Mouse (Mus musculus) forebrain, embryonic 12.5 days (tissue): ENCODE measurements at regions not wholly inside any gene's neighbourhood (a gene's known extent, or its start where the extent isn't known, plus 50 kb on each side); places are given as distances from the start of the nearest gene placed in this dataset.

Experiments used
- ATAC-seq: fragments of 200-750 bp; cut with Nextera tagmentation; 2 replicates; pipeline ENCODE4 v1.8.0; 2017; ENCODE audit warnings: moderate TSS enrichment; ENCODE audit not compliant: low FRiP score
- H3K27ac ChIP-seq: fragments of 300-500 bp; sonication (generic); 2 replicates; pipeline ENCODE4 v1.5.1; 2016; ENCODE audit warnings: mild to moderate bottlenecking
- H3K27me3 ChIP-seq: fragments of 300-500 bp; sonication (generic); 2 replicates; pipeline ENCODE4 v1.6.1; 2016; ENCODE audit warnings: mild to moderate bottlenecking
- H3K36me3 ChIP-seq: fragments of 300-500 bp; sonication (generic); replicated peaks from 2 replicates; pipeline ENCODE4 v1.6.1; 2016; ENCODE audit warnings: mild to moderate bottlenecking
- H3K4me1 ChIP-seq: fragments of 300-500 bp; sonication (generic); 2 replicates; pipeline ENCODE4 v1.6.1; 2016
- H3K4me2 ChIP-seq: fragments of 300-500 bp; sonication (generic); 2 replicates; pipeline ENCODE4 v1.6.1; 2016; ENCODE audit warnings: mild to moderate bottlenecking, moderate library complexity
- H3K4me3 ChIP-seq: fragments of 300-500 bp; sonication (generic); replicated peaks from 2 replicates; pipeline ENCODE4 v1.5.1; 2016; ENCODE audit warnings: mild to moderate bottlenecking
- H3K9ac ChIP-seq: fragments of 300-500 bp; sonication (generic); 2 replicates; pipeline ENCODE4 v1.6.1; 2016; ENCODE audit warnings: mild to moderate bottlenecking
- H3K9me3 ChIP-seq: fragments of 300-500 bp; sonication (generic); 2 replicates; pipeline ENCODE4 v1.6.1; 2016
- WGBS: fragments of 180-500 bp; shearing (Covaris S2); methylation state at CpG from one replicate; pipeline ENCODE4 v1.1.7; 2016; 5-methylcytosine and 5-hydroxymethylcytosine counted together

DNA sequence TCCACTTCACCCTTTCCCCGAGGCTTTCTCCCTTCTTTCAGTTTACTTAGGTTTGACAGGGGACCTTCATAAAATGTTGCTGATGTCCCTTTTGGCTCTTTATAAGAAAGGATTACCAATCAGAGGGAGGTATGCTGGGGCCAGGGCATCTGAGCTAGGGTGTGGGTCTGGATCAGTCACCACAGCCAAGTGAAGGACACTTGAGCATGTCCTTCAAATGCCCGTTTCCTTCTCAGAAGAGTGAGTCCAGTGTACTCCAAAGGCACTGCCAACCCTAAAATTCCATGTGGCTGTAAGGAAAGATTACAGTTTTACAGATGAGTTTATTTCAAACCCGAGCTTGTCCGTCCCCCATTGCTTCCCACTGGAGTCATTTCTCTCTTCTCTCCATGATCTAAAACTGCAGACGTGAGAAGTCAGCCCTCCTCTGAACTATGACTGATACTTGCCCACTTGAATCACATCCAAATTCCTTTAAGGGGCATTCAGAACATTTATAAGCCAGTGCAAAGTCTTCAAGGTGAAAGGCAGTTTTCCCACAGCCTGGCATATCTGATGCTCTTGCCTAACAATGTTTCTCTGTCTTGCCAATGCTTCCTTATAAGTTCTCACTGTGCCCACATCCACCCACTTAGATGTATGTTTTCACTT, 321.8 kb upstream of the Fam241a start:
- Histone ChIP-seq H3K4me2 (no peak overlapping the region), H3K4me3 (no peak overlapping the region), H3K27me3 (no peaks in the 10 kb centered on the region), H3K27ac (no peak overlapping the region), H3K4me1 (peaks cover 6% of the 10 kb centered on the region; the same call in 1 of the 2 replicates), H3K9ac (no peak overlapping the region), H3K36me3 (no peaks in the 10 kb centered on the region), H3K9me3 (no peaks in the 10 kb centered on the region)
- ATAC-seq: no peak
- WGBS: 91% methylated on average over 5 of the region's 5 CpGs

DNA sequence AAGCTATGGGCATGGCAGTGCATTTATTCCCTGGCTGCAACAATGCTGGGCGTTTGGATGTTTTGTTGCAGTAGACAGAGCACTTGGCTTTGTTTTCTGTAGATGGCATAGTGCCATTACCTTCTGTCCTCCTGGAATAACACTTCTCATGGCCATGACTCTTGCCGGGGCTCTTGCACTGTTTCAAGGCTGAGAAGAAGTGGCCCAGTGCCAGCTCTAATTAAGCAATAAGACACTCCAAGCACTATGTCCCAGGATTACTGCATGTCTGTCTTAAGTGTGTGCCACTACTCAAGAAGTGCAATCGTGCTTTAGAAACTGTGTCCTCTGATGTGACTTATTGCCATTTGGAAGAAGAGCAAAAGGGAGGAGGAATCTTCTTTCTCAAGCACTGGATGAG, 316.1 kb upstream of the Fam241a start:
- peak; percentile 17; the same call in 1 of the 2 replicates for ATAC-seq
- 64% methylated on average over 3 of the region's 3 CpGs for WGBS
- H3K4me2 ChIP-seq: no peak overlapping the region

DNA sequence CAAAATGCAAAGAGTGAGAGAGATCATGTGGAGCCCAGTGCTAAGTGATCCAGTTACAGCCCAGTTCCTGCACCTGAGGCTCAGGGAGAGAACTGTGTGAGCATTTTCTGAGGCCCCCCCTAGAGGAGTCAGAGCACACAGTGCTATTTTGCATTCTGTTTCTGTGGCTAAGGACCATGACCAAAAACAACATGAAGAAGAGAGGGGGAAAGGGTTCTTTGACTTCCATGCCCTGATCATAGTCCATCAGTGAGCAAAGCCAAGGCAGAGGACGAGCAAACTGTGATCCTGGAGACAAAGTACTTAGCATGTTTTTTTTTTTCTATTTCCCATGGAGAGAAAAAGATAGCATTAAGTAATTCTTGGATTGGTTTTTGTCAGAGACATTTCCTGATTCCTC, 314.5 kb upstream of the Fam241a start:
- no peak for ATAC-seq
- Histone ChIP-seq H3K36me3 (no peaks in the 10 kb centered on the region), H3K27ac (no peak overlapping the region), H3K9ac (no peak overlapping the region), H3K4me2 (no peak overlapping the region), H3K4me3 (no peak overlapping the region), H3K27me3 (no peaks in the 10 kb centered on the region), H3K4me1 (peaks cover 4% of the 10 kb centered on the region; the same call in 1 of the 2 replicates), H3K9me3 (no peaks in the 10 kb centered on the region)
- WGBS: 59% methylated on average over 1 of the region's 1 CpGs

More for the DNA sequence above, 316.1 kb upstream of the Fam241a start:
- Histone ChIP-seq H3K9me3 (no peaks in the 10 kb centered on the region), H3K4me1 (no peaks in the 10 kb centered on the region), H3K4me3 (no peak overlapping the region), H3K27ac (no peak overlapping the region), H3K9ac (no peak overlapping the region), H3K36me3 (no peaks in the 10 kb centered on the region), H3K27me3 (no peaks in the 10 kb centered on the region)

DNA sequence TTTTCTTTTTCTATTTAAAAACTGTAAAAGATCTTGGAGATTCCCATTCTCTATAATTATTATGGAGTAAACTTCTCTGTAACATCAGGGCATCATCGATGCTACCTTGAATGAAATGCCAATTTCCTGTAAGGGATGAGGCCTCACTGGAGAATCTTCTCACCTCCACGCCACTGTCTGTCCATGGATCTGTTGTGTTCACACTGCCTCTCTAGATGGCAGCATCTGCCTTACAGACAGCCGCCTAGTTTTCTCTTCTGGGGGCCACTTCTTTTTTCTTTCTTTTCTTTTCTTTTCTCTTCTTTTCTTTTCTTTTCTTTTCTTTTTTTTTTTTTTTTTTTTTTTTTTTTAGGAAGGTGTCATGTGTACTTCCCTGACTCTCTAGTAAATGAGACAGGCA, 310.8 kb upstream of the Fam241a start:
- Histone ChIP-seq H3K36me3 (no peaks in the 10 kb centered on the region), H3K9ac (no peak overlapping the region), H3K27ac (no peak overlapping the region), H3K4me2 (no peak overlapping the region), H3K4me3 (no peak overlapping the region), H3K27me3 (no peaks in the 10 kb centered on the region), H3K4me1 (peaks cover 4% of the 10 kb centered on the region; the same call in 1 of the 2 replicates), H3K9me3 (no peaks in the 10 kb centered on the region)
- ATAC-seq: no peak
- WGBS: 49% methylated on average over 3 of the region's 3 CpGs

DNA sequence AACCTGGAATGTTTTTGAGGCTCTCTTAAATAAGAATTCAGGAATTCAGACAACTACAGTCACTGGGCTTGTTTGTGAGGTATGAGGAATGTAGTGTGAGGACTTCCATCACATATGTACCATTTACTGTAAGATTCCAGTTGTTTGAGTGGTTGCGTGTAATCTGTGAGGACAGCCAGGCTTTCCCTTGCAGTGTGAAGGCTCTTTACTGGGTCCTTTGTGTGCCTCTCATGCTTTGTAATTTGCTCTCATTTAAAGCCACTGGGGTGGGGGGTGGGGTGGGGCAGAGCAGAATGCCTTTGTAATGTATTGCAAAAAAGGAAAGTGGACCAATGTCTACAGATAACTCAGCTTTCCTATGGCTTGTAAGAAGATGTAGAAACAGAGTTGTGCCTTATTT, 310.4 kb upstream of the Fam241a start:
- Histone ChIP-seq H3K9ac (no peak overlapping the region), H3K27ac (no peak overlapping the region), H3K9me3 (no peaks in the 10 kb centered on the region), H3K36me3 (no peaks in the 10 kb centered on the region), H3K4me2 (no peak overlapping the region), H3K27me3 (no peaks in the 10 kb centered on the region), H3K4me3 (no peak overlapping the region), H3K4me1 (peaks cover 4% of the 10 kb centered on the region; the same call in 1 of the 2 replicates)
- ATAC-seq: no peak
- WGBS: 19% methylated on average over 1 of the region's 1 CpGs

DNA sequence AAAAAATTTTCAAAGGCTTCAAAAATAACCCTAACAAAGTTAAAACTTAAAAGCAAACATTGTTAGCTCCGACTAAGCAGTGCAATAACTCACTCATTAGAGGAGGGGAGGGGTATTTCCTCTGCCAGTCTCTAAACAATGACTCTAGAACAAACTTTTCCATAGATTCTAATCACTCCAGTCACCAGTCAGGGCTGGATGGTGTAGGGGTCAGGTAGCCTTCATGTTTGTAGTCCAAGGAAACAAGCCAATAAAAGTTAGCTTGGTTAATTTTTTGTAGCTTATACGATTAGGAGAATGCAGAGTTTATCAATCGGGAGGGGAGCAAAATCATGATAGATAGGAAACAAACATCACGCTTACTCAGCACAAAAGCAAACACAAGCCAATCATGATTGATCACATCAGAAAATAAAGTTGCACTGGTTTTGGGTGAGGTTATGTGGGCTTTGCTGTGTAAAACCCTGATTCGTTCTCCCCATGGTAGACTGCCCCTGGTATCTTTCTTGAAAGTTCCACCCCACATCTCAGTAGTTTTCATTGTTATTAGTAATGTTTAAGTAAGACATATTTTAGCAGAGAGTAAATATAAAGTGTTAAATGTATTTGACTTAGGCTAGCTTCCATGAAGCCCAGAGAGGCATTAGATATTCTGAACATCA, 304.6 kb upstream of the Fam241a start:
- ATAC-seq: no peak
- Histone ChIP-seq H3K27me3 (no peaks in the 10 kb centered on the region), H3K27ac (no peak overlapping the region), H3K4me2 (no peak overlapping the region), H3K4me1 (no peaks in the 10 kb centered on the region), H3K9ac (no peak overlapping the region), H3K4me3 (no peak overlapping the region), H3K9me3 (no peaks in the 10 kb centered on the region), H3K36me3 (no peaks in the 10 kb centered on the region)
- WGBS: 90% methylated on average over 5 of the region's 5 CpGs

DNA sequence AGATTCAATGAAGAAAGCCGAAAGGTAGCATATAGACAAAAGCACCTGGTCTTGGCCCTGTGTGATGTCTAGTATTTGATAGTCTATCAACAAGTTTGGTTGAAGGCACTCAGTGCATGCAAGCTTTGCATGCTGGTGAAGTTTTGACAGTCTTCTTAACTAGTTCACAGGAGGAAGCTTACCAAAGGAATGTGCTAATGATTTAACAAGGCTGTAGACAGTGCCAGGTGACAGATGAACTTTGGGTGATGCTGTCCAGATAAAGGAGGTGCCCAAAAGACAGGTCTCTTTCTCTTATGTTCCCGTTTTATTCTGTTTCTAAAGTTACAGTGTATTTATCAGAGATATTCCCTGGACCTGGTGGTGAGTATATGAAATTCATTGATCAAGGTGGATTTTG, 303.3 kb upstream of the Fam241a start:
- Histone ChIP-seq H3K36me3 (no peaks in the 10 kb centered on the region), H3K27me3 (no peaks in the 10 kb centered on the region), H3K9me3 (no peaks in the 10 kb centered on the region), H3K4me2 (no peak overlapping the region), H3K4me1 (no peaks in the 10 kb centered on the region), H3K9ac (no peak overlapping the region), H3K27ac (no peak overlapping the region), H3K4me3 (no peak overlapping the region)
- 96% methylated on average over 2 of the region's 2 CpGs for WGBS
- ATAC-seq: no peak

DNA sequence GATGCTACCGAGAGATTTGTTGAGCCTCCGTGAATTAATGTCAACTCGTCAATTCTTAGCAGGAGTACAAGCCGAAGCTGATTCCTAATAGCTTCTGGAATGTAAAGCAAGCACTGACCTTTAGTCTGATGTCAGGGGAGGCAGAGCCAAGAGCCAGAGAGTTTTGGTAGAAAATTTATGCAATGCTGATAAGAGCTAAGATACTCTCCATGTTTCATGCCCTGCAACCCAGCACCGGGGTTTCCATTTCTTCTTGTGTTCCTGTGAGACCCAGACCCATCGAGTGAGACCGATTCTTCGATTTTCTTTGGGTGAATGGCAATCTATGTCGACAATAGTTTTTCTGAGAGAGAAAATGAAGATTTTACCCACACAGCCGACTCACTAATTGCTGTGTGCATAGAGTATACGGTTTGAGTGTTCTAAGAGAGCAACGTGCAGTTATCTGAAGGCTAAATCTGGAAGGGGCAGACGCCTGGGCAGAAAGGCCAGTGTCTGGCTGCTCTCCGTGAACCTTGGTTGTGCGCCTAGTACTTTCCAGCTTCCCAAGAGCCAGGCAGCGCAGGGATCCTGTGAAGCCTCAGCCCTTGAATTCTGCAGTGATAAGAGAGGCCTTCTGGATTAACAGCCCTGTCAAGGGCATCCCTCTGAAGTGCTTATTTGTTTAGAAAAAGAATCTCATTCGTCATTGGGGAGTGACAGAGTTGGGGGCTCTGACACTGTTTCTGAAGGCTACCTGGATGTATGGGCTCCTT, 296.1 kb upstream of the Fam241a start:
- Histone ChIP-seq H3K27me3 (no peaks in the 10 kb centered on the region), H3K36me3 (no peaks in the 10 kb centered on the region), H3K4me3 (no peak overlapping the region), H3K9me3 (no peaks in the 10 kb centered on the region), H3K4me2 (no peak overlapping the region), H3K4me1 (peaks cover 5% of the 10 kb centered on the region; the same call in 1 of the 2 replicates), H3K27ac (no peak overlapping the region), H3K9ac (no peak overlapping the region)
- no peak for ATAC-seq
- 68% methylated on average over 17 of the region's 17 CpGs for WGBS

DNA sequence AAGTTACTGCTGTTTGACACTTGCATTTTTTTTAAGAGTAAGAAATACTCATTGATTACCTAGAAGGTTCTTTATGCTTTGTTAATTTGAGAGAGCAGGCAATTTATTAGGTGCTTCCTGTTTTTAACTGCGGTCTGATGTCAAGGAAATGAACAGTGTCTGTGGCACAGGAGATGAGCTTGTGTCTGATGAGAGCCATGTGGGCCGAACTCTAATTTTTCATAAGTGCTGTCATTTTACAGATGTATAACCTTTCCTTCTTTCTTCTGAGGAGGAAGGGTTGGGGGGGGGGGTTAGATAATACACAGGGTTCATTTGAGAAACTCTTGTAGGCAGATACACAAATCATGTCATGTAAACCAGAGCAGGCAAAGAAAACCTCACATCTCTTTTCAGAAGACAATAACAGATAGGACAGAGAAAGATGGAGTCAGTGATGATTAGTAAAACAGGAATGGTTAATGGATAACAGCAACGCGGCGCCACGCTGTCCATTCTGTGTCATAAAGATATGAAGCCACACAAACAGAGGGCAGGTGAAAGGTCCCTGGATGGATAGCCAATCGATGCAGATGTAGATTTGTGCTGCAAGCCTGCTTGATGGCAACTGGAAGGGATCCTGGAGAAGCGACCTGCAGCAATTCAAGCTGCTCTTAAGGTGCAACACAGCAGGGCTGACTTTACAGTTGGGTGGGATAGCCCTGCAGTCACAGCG, 291.4 kb upstream of the Fam241a start:
- WGBS: 94% methylated on average over 9 of the region's 9 CpGs
- H3K4me3 ChIP-seq: no peak overlapping the region
- no peaks in the 10 kb centered on the region for H3K27me3 ChIP-seq
- no peak overlapping the region for H3K27ac ChIP-seq
- H3K4me1 ChIP-seq: peaks cover 5% of the 10 kb centered on the region; the same call in 1 of the 2 replicates
- no peaks in the 10 kb centered on the region for H3K36me3 ChIP-seq
- H3K4me2 ChIP-seq: no peak overlapping the region
- H3K9me3 ChIP-seq: no peaks in the 10 kb centered on the region
- ATAC-seq: no peak
- no peak overlapping the region for H3K9ac ChIP-seq

DNA sequence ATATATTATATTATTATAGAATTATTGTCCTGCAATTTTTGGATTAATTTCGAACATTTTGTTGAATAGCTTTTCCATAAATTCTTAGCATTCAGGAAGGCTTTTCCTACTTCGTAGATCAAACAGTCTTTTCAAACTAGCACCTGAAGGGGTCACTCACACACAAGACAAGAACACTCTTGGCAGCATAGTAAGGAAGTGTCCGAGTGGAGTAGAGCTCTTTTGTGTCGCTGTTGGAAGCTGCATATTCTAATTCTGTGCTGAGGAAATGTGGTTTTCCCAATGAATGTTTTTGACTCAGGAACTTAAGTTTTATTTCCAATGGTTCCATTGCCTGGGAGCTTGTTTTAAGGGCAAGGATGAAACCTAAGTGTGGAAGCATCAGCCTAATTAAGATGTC, 290.2 kb upstream of the Fam241a start:
- Histone ChIP-seq H3K4me3 (no peak overlapping the region), H3K27ac (no peak overlapping the region), H3K4me2 (no peak overlapping the region), H3K36me3 (no peaks in the 10 kb centered on the region), H3K27me3 (no peaks in the 10 kb centered on the region), H3K4me1 (no peaks in the 10 kb centered on the region), H3K9me3 (no peaks in the 10 kb centered on the region), H3K9ac (no peak overlapping the region)
- ATAC-seq: no peak
- 19% methylated on average over 4 of the region's 4 CpGs for WGBS

DNA sequence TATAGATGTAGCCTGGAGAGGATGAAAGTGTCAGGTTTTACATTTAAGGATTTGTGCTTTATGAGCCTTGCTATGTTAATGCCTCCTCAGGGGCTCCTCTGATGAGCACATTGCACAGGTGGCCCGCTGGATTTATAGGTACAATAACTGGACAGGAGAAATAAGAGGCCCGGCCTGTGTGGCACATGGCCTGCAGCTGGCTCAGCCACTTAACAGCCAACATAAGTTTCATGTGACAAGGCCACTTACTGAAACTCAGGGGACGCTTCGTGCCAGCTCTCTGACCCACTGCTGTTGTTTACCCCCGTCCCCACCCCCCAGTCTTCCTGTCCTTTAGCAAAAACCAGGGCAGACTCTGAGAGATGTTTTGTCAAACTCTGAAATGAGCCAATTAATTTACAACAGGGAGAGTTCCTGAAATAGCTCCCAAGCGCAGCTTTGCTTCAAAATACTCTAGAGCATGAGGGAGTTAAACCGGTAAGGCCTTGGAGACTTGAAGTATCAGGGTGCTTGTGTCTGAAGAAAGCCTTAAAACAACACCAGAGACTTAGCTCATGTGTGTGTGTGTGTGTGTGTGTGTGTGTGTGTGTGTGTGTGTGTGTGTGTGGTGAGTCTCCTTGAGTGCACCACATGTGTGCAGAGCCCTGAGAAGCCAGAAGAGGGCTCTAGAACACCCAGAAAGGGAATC, 285.2 kb upstream of the Fam241a start:
- H3K27ac ChIP-seq: no peak overlapping the region
- H3K4me2 ChIP-seq: no peak overlapping the region
- H3K36me3 ChIP-seq: no peaks in the 10 kb centered on the region
- no peak for ATAC-seq
- H3K9ac ChIP-seq: no peak overlapping the region
- H3K27me3 ChIP-seq: no peaks in the 10 kb centered on the region
- H3K4me1 ChIP-seq: no peaks in the 10 kb centered on the region
- H3K9me3 ChIP-seq: no peaks in the 10 kb centered on the region
- WGBS: 83% methylated on average over 7 of the region's 7 CpGs
- no peak overlapping the region for H3K4me3 ChIP-seq

DNA sequence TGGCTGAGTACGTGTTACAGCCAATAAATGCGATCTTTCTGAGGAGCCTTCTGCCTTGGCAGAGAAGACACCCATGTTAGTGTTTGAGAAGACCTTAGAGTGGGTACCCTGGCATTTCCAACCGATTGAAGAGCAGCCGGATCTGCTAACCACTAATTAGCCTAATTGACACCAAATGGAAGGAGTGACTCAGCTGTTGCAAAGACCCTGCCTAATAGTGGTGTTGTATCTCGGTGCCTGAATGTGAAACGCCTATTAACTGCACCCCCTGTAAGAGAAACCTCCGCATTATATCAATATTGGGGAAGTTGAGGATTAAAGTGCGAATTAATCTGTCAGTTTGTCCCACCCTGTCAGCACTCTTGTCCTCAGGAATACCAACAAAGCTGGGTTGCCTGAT, 253.1 kb upstream of the Fam241a start:
- H3K9ac ChIP-seq: no peak overlapping the region
- WGBS: 47% methylated on average over 8 of the region's 8 CpGs
- H3K9me3 ChIP-seq: no peaks in the 10 kb centered on the region
- no peaks in the 10 kb centered on the region for H3K27me3 ChIP-seq
- H3K36me3 ChIP-seq: no peaks in the 10 kb centered on the region
- no peak overlapping the region for H3K27ac ChIP-seq
- no peak overlapping the region for H3K4me2 ChIP-seq
- H3K4me3 ChIP-seq: no peak overlapping the region
- 0 out of 2 replicates have a peak, but pooled peaks cover 5% of the 10 kb centered on the region for H3K4me1 ChIP-seq
- ATAC-seq: 0 out of 2 replicates have a peak, but pooled peaks have one; percentile 23
